Mouse (Mus musculus) liver, postnatal 0 days (tissue): ENCODE results near the gene St6galnac5.

Experiments
- CTCF ChIP-seq: sonication (generic); IDR thresholded peaks from 2 replicates; pipeline ENCODE4 v1.5.1; 2016; ENCODE audit warnings: antibody characterized with exemption, low read depth
- EP300 ChIP-seq: IDR thresholded peaks from 2 replicates; pipeline ENCODE4 v1.6.1; 2016; ENCODE audit warnings: antibody characterized with exemption, low read depth, mild to moderate bottlenecking

DNA sequence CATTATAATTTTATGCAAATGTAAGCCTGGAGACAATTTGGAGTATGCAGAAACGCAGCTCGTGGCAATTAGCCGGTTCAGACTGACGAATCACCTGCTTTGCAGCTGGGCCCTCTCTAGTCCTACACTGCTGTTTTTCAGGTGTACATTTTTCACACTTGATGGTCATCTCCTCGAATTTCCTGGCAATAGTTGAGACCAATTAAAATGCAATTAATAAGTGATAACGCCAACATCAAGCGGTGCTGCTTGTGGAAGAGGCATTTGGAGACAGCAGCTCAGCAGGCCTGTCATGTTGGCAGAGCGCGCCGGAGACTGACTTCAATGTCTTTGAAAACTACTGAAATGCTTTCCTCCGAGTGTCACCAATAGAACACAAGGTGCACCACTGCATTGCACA, 42.0 kb upstream of the St6galnac5 start:
- TF ChIP-seq CTCF = no peak
- no peak for TF ChIP-seq EP300
